Mouse (Mus musculus): ENCODE results near the gene Phactr2. TPM values are rescaled to one million over a fixed set of nuclear protein-coding genes. Genes with fewer than 3 reads are reported as not detected.

Gene Phactr2
- total and polyA plus RNA-seq, 3 experiments = not detected

DNA sequence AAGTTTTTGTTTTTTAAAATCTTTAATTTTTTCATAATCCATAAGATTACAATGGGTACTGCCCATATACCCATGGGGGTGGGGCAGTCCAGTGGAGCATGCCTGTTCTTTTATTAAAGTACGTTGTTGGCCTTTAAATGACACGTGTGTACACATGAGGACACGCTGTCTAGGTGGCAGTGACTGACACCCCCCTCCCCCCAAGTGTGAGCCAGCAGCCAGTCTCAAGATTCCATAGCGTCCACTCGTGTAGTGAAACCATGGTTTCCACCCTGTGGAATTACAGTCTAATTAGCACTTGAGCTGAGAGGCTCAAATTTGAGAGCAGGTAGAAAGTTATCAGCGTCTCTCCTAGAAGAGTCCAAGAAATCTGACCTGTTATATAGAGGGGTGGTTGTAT is 22.6 kb downstream of the Phactr2 start:
- H3K9ac ChIP-seq (ENCODE audit: control insufficient read depth, low read depth, low read length, poor library complexity, severe bottlenecking) = no peak overlapping the region
- H3K4me1 ChIP-seq (ENCODE audit: control insufficient read depth in 1 of 2, insufficient read depth in 2 of 2, low read length in 2 of 2) = no peaks in the 10 kb centered on the region
- no peaks in the 10 kb centered on the region for H3K9me3 ChIP-seq (replicated peaks; ENCODE audit: insufficient read depth, low read length)
- no peak overlapping the region for H3K27ac ChIP-seq (ENCODE audit: control insufficient read depth, low read depth, low read length)
- H3K4me3 ChIP-seq (ENCODE audit: control insufficient read depth in 1 of 2, insufficient read depth in 1 of 2, low read depth in 2 of 2, low read length in 2 of 2) = no peak overlapping the region
- DNase-seq (ENCODE audit: low read depth, low spot score) = no peak
- TF ChIP-seq MYB (IDR thresholded peaks at IDR 0.05; ENCODE audit: low read depth, low read length) (no peak), ZNF384 (IDR thresholded peaks at IDR 0.05; ENCODE audit: low read depth, low read length) (no peak), CHD1 (IDR thresholded peaks at IDR 0.05; ENCODE audit: low read depth, low read length) (no peak), CTCF (IDR thresholded peaks at IDR 0.05 in 2 of 3, conservative IDR thresholded peaks at IDR 0.05 in 1 of 3; ENCODE audit: control insufficient read depth in 1 of 3, insufficient read depth in 1 of 3, low read depth in 2 of 3, low read length in 3 of 3, poor library complexity in 1 of 3, severe bottlenecking in 1 of 3) (no peak), EP300 (IDR thresholded peaks at IDR 0.05; ENCODE audit: low read depth in 1 of 2, low read length in 2 of 2) (no peak), NELFE (IDR thresholded peaks at IDR 0.05; ENCODE audit: low read depth, low read length) (no peak), SMC3 (IDR thresholded peaks at IDR 0.05; ENCODE audit: low read depth, low read length) (no peak), MAX (IDR thresholded peaks at IDR 0.05; ENCODE audit: low read length) (no peak), CHD2 (IDR thresholded peaks at IDR 0.05; ENCODE audit: low read length) (no peak), BHLHE40 (IDR thresholded peaks at IDR 0.05; ENCODE audit: borderline replicate concordance, low read depth, low read length) (no peak), ZKSCAN1 (IDR thresholded peaks at IDR 0.05; ENCODE audit: low read depth, low read length) (no peak), HCFC1 (IDR thresholded peaks at IDR 0.05; ENCODE audit: low read depth, low read length) (no peak), POLR2AphosphoS2 (IDR thresholded peaks at IDR 0.05; ENCODE audit: low read length) (no peak), GABPA (IDR thresholded peaks at IDR 0.05; ENCODE audit: low read depth, low read length) (no peak), RCOR1 (IDR thresholded peaks at IDR 0.05; ENCODE audit: low read depth, low read length) (no peak), USF2 (IDR thresholded peaks at IDR 0.05; ENCODE audit: borderline replicate concordance in 1 of 2, insufficient read depth in 1 of 2, low read depth in 1 of 2, low read length in 2 of 2) (no peak)
- no peaks in the 10 kb centered on the region for H3K27me3 ChIP-seq (ENCODE audit: control insufficient read depth in 1 of 2, insufficient read depth in 2 of 2, low read length in 2 of 2)
- H3K79me2 ChIP-seq (ENCODE audit: control insufficient read depth, insufficient read depth, low read length, poor library complexity) = no peaks in the 10 kb centered on the region
- H3K36me3 ChIP-seq (ENCODE audit: control insufficient read depth in 1 of 2, insufficient read depth in 2 of 2, low read length in 2 of 2) = no peaks in the 10 kb centered on the region

DNA sequence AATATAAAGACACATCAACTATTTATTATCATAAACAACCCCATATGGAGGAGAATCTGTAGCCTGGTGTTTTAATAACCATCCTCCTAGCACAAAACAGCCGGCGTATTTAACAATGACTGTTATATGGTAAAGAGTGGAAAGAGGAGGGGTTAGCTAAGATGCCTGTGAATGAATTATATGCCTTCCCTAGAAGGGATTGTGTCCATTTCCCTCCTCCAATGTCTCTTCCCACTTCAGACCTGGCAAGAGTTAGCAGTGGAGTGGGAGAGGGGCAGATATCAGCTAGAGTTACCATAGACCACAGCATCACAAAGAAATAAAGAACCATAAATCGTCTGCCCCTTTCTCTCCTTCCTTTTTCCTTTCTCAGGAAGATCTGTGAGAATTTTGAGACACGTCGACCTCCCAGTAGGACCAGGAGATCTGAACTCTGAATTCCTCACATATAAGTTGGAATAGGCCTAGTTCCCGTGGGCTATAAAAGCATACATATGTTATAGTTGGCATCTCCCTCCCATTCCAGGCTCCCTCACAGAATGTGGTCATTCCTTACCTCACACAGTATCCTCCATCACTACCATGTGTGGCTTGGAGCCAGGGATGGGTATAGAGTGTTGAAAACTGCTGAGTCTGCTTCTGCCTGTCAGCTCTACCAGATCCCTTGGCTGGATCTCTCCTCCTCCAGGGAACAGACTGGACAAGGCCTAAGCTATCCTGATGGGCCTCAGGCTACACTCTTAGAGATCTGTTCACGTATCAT is 25.7 kb downstream of the Phactr2 start:
- no peak overlapping the region for H3K4me3 ChIP-seq (ENCODE audit: control insufficient read depth in 1 of 2, insufficient read depth in 1 of 2, low read depth in 2 of 2, low read length in 2 of 2)
- TF ChIP-seq EP300 (IDR thresholded peaks at IDR 0.05; ENCODE audit: low read depth in 1 of 2, low read length in 2 of 2) (no peak), MAZ (IDR thresholded peaks at IDR 0.05; ENCODE audit: low read depth, low read length) (no peak), USF1 (IDR thresholded peaks at IDR 0.05; ENCODE audit: low read depth, low read length) (no peak), MAX (IDR thresholded peaks at IDR 0.05; ENCODE audit: low read length) (no peak), NELFE (IDR thresholded peaks at IDR 0.05; ENCODE audit: low read depth, low read length) (no peak), MYC (IDR thresholded peaks at IDR 0.05; ENCODE audit: low read depth, low read length) (no peak), ZKSCAN1 (IDR thresholded peaks at IDR 0.05; ENCODE audit: low read depth, low read length) (no peak), MAFK (IDR thresholded peaks at IDR 0.05; ENCODE audit: borderline replicate concordance, low read depth, low read length) (no peak), ZC3H11A (IDR thresholded peaks at IDR 0.05; ENCODE audit: low read depth, low read length) (no peak), RCOR1 (IDR thresholded peaks at IDR 0.05; ENCODE audit: low read depth, low read length) (no peak), ZMIZ1 (IDR thresholded peaks at IDR 0.05; ENCODE audit: low read depth, low read length) (no peak), CTCF (IDR thresholded peaks at IDR 0.05 in 2 of 3, conservative IDR thresholded peaks at IDR 0.05 in 1 of 3; ENCODE audit: control insufficient read depth in 1 of 3, insufficient read depth in 1 of 3, low read depth in 2 of 3, low read length in 3 of 3, poor library complexity in 1 of 3, severe bottlenecking in 1 of 3) (no peak), POLR2AphosphoS2 (IDR thresholded peaks at IDR 0.05; ENCODE audit: low read length) (no peak), BHLHE40 (IDR thresholded peaks at IDR 0.05; ENCODE audit: borderline replicate concordance, low read depth, low read length) (no peak), UBTF (IDR thresholded peaks at IDR 0.05; ENCODE audit: borderline replicate concordance, insufficient read depth, low read depth, low read length) (no peak)
- no peak for DNase-seq (ENCODE audit: low read depth, low spot score)
- H3K4me1 ChIP-seq (ENCODE audit: control insufficient read depth in 1 of 2, insufficient read depth in 2 of 2, low read length in 2 of 2) = no peaks in the 10 kb centered on the region
- H3K9me3 ChIP-seq (replicated peaks; ENCODE audit: insufficient read depth, low read length) = no peaks in the 10 kb centered on the region
- no peaks in the 10 kb centered on the region for H3K27me3 ChIP-seq (ENCODE audit: control insufficient read depth in 1 of 2, insufficient read depth in 2 of 2, low read length in 2 of 2)
- no peak overlapping the region for H3K27ac ChIP-seq (ENCODE audit: control insufficient read depth, low read depth, low read length)
- H3K36me3 ChIP-seq (ENCODE audit: control insufficient read depth in 1 of 2, insufficient read depth in 2 of 2, low read length in 2 of 2) = no peaks in the 10 kb centered on the region
- no peaks in the 10 kb centered on the region for H3K79me2 ChIP-seq (ENCODE audit: control insufficient read depth, insufficient read depth, low read length, poor library complexity)
- H3K9ac ChIP-seq (ENCODE audit: control insufficient read depth, low read depth, low read length, poor library complexity, severe bottlenecking) = no peak overlapping the region
